ENCODE assay signal across 16 mouse cellular contexts in the genomic region with DNA sequence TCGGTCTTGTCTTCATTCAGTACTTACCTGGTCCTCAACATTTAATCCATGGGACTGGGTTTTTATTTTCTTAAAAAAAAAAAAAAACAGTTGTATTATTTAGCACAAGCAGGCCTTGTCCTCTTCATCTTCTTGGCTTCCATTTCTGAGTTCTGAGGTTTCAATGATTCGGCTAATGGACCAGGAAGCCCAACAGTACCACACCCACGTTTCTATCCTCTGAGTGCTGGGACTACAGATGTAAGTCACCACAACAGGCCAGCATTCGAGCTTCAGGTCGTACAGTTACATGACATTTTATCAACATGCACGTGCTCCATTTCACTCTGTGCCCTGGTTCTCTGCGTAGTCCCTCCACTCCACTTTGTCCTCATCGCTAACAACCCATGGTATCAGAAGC.
DNase-seq lines count a peak whose midpoint lies in the region; ATAC-seq and TF ChIP-seq lines count a peak whose summit lies in the region.
"Had no signal": no experiment of that assay in that cellular context is flagged by ENCODE, and none has a peak within 500 bp of the region (broad histone marks: within the 10 kb centered on the region; RNA-seq: fewer than 3 reads in every experiment).

No protein-coding gene starts in this region.

- H3K36me3 ChIP-seq in forebrain, embryonic 15.5 days: no peaks in the 10 kb centered on the region
- no peaks in the 10 kb centered on the region for H3K36me3 ChIP-seq in forebrain, postnatal 0 days (ENCODE audit: insufficient read depth)
- no peaks in the 10 kb centered on the region for H3K36me3 ChIP-seq in hindbrain, embryonic 14.5 days (replicated peaks; ENCODE audit: control insufficient read depth, insufficient read depth)
- H3K36me3 ChIP-seq in hindbrain, embryonic 16.5 days (ENCODE audit: control insufficient read depth, insufficient read depth, low read length): no peaks in the 10 kb centered on the region
- no peaks in the 10 kb centered on the region for H3K36me3 ChIP-seq in midbrain, embryonic 13.5 days
- no peaks in the 10 kb centered on the region for H3K36me3 ChIP-seq in midbrain, postnatal 0 days (ENCODE audit: insufficient read depth, low read length)
- H3K36me3 ChIP-seq in midbrain, embryonic 15.5 days (replicated peaks): no peaks in the 10 kb centered on the region
- H3K36me3 ChIP-seq: embryonic facial prominence, embryonic 12.5 days; G1E; heart, embryonic 10.5 days; heart, embryonic 15.5 days had no signal

- no peaks in the 10 kb centered on the region for H3K9me3 ChIP-seq in forebrain, embryonic 15.5 days
- no peaks in the 10 kb centered on the region for H3K9me3 ChIP-seq in forebrain, postnatal 0 days (ENCODE audit: low read length)
- no peaks in the 10 kb centered on the region for H3K9me3 ChIP-seq in hindbrain, embryonic 14.5 days (ENCODE audit: control insufficient read depth, low read length)
- no peaks in the 10 kb centered on the region for H3K9me3 ChIP-seq in hindbrain, embryonic 16.5 days (ENCODE audit: control insufficient read depth, low read length)
- no peaks in the 10 kb centered on the region for H3K9me3 ChIP-seq in midbrain, embryonic 13.5 days
- no peaks in the 10 kb centered on the region for H3K9me3 ChIP-seq in midbrain, postnatal 0 days (ENCODE audit: low read length)
- no peaks in the 10 kb centered on the region for H3K9me3 ChIP-seq in midbrain, embryonic 15.5 days
- H3K9me3 ChIP-seq: embryonic facial prominence, embryonic 12.5 days; heart, embryonic 10.5 days; heart, embryonic 15.5 days had no signal

- no peak for TF ChIP-seq CTCF in forebrain, postnatal 0 days (IDR thresholded peaks at IDR 0.05; ENCODE audit: low read depth)
- TF ChIP-seq CTCF in midbrain, postnatal 0 days (IDR thresholded peaks at IDR 0.05): no peak

- H3K9ac ChIP-seq in forebrain, embryonic 15.5 days (replicated peaks): no peak overlapping the region
- H3K9ac ChIP-seq in forebrain, postnatal 0 days: no peak overlapping the region
- H3K9ac ChIP-seq in hindbrain, embryonic 14.5 days: no peak overlapping the region
- H3K9ac ChIP-seq in hindbrain, embryonic 16.5 days (ENCODE audit: low read depth, low read length): no peak overlapping the region
- no peak overlapping the region for H3K9ac ChIP-seq in midbrain, embryonic 13.5 days (replicated peaks)
- no peak overlapping the region for H3K9ac ChIP-seq in midbrain, postnatal 0 days (replicated peaks; ENCODE audit: low read length, poor library complexity, severe bottlenecking)
- H3K9ac ChIP-seq in midbrain, embryonic 15.5 days: no peak overlapping the region
- H3K9ac ChIP-seq: embryonic facial prominence, embryonic 12.5 days; heart, embryonic 15.5 days had no signal

- no peak overlapping the region for H3K4me3 ChIP-seq in forebrain, embryonic 15.5 days
- H3K4me3 ChIP-seq in forebrain, postnatal 0 days (ENCODE audit: low read depth, low read length): no peak overlapping the region
- H3K4me3 ChIP-seq in hindbrain, embryonic 14.5 days (replicated peaks; ENCODE audit: low read length): no peak overlapping the region
- no peak overlapping the region for H3K4me3 ChIP-seq in hindbrain, embryonic 16.5 days (ENCODE audit: low read length)
- H3K4me3 ChIP-seq in midbrain, embryonic 13.5 days (replicated peaks): no peak overlapping the region
- no peak overlapping the region for H3K4me3 ChIP-seq in midbrain, postnatal 0 days (ENCODE audit: low read depth, low read length)
- H3K4me3 ChIP-seq in midbrain, embryonic 15.5 days: no peak overlapping the region
- H3K4me3 ChIP-seq: embryonic facial prominence, embryonic 12.5 days; heart, embryonic 10.5 days; heart, embryonic 15.5 days had no signal

- DNase-seq in forebrain, postnatal 0 days: no peak
- DNase-seq in hindbrain, embryonic 14.5 days (ENCODE audit: low spot score): no peak
- DNase-seq in midbrain, postnatal 0 days (ENCODE audit: low spot score): no peak
- no peak for DNase-seq in yolk sac, embryonic 10.5 days (ENCODE audit: low spot score)
- DNase-seq: adrenal gland, adult 8-10 months; adrenal gland, postnatal 36 days; gastrocnemius, postnatal 36 days had no signal

- no peak for ATAC-seq in forebrain, embryonic 15.5 days (replicated peaks)
- ATAC-seq in forebrain, postnatal 0 days: no peak
- no peak for ATAC-seq in hindbrain, embryonic 14.5 days (ENCODE audit: low FRiP score)
- ATAC-seq in hindbrain, embryonic 16.5 days: no peak
- no peak for ATAC-seq in midbrain, embryonic 13.5 days
- ATAC-seq in midbrain, postnatal 0 days (ENCODE audit: low FRiP score): no peak
- ATAC-seq in midbrain, embryonic 15.5 days (replicated peaks): no peak
- ATAC-seq: intestine, embryonic 16.5 days had no signal

- peak overlapping the region; percentile 78; the same call in 1 of the 2 replicates for H3K27ac ChIP-seq in forebrain, embryonic 15.5 days (replicated peaks)
- H3K27ac ChIP-seq in forebrain, postnatal 0 days (ENCODE audit: low read depth, low read length): no peak overlapping the region
- H3K27ac ChIP-seq in hindbrain, embryonic 14.5 days: peak overlapping the region; percentile 69
- no peak overlapping the region for H3K27ac ChIP-seq in hindbrain, embryonic 16.5 days (ENCODE audit: low read depth, low read length)
- H3K27ac ChIP-seq in midbrain, embryonic 13.5 days: peak overlapping the region; percentile 19; the same call in 1 of the 2 replicates
- no peak overlapping the region for H3K27ac ChIP-seq in midbrain, postnatal 0 days (ENCODE audit: low read depth, low read length)
- peak overlapping the region; percentile 48; the same call in 1 of the 2 replicates for H3K27ac ChIP-seq in midbrain, embryonic 15.5 days
- H3K27ac ChIP-seq: embryonic facial prominence, embryonic 12.5 days; heart, embryonic 10.5 days; heart, embryonic 15.5 days had no signal

- H3K27me3 ChIP-seq in forebrain, embryonic 15.5 days: no peaks in the 10 kb centered on the region
- no peaks in the 10 kb centered on the region for H3K27me3 ChIP-seq in forebrain, postnatal 0 days (ENCODE audit: insufficient read depth, low read length)
- no peaks in the 10 kb centered on the region for H3K27me3 ChIP-seq in hindbrain, embryonic 14.5 days (ENCODE audit: control insufficient read depth, insufficient read depth, low read length)
- H3K27me3 ChIP-seq in hindbrain, embryonic 16.5 days (replicated peaks; ENCODE audit: control insufficient read depth, insufficient read depth, low read length): no peaks in the 10 kb centered on the region
- H3K27me3 ChIP-seq in midbrain, embryonic 13.5 days: no peaks in the 10 kb centered on the region
- no peaks in the 10 kb centered on the region for H3K27me3 ChIP-seq in midbrain, postnatal 0 days (ENCODE audit: insufficient read depth, low read length)
- H3K27me3 ChIP-seq in midbrain, embryonic 15.5 days (replicated peaks): no peaks in the 10 kb centered on the region
- H3K27me3 ChIP-seq: embryonic facial prominence, embryonic 12.5 days; heart, embryonic 15.5 days had no signal

- H3K4me1 ChIP-seq in forebrain, embryonic 15.5 days: peaks cover 20% of the 10 kb centered on the region
- no peaks in the 10 kb centered on the region for H3K4me1 ChIP-seq in forebrain, postnatal 0 days (ENCODE audit: insufficient read depth)
- peaks cover 30% of the 10 kb centered on the region for H3K4me1 ChIP-seq in hindbrain, embryonic 14.5 days (replicated peaks; ENCODE audit: control insufficient read depth, insufficient read depth, low read length)
- H3K4me1 ChIP-seq in hindbrain, embryonic 16.5 days (ENCODE audit: control insufficient read depth, insufficient read depth, low read depth, low read length): peaks cover 7% of the 10 kb centered on the region
- H3K4me1 ChIP-seq in midbrain, embryonic 13.5 days (replicated peaks): peaks cover 39% of the 10 kb centered on the region
- no peaks in the 10 kb centered on the region for H3K4me1 ChIP-seq in midbrain, postnatal 0 days (ENCODE audit: insufficient read depth, low read length)
- peaks cover 21% of the 10 kb centered on the region for H3K4me1 ChIP-seq in midbrain, embryonic 15.5 days

- no peak overlapping the region for H3K4me2 ChIP-seq in forebrain, embryonic 15.5 days (replicated peaks)
- no peak overlapping the region for H3K4me2 ChIP-seq in forebrain, postnatal 0 days (ENCODE audit: low read depth)
- no peak overlapping the region for H3K4me2 ChIP-seq in hindbrain, embryonic 14.5 days (replicated peaks)
- H3K4me2 ChIP-seq in hindbrain, embryonic 16.5 days (ENCODE audit: low read length): no peak overlapping the region
- no peak overlapping the region for H3K4me2 ChIP-seq in midbrain, embryonic 13.5 days (replicated peaks)
- no peak overlapping the region for H3K4me2 ChIP-seq in midbrain, postnatal 0 days (ENCODE audit: low read depth, low read length, poor library complexity, severe bottlenecking)
- H3K4me2 ChIP-seq in midbrain, embryonic 15.5 days: no peak overlapping the region
- H3K4me2 ChIP-seq: embryonic facial prominence, embryonic 12.5 days; heart, embryonic 15.5 days had no signal

- 92% methylated on average over 8 of the region's 8 CpGs for WGBS in forebrain, embryonic 15.5 days
- 91% methylated on average over 8 of the region's 8 CpGs for WGBS in forebrain, postnatal 0 days
- WGBS in hindbrain, embryonic 14.5 days: 89% methylated on average over 8 of the region's 8 CpGs
- WGBS in hindbrain, embryonic 16.5 days: 90% methylated on average over 8 of the region's 8 CpGs
- WGBS in midbrain, embryonic 13.5 days: 88% methylated on average over 8 of the region's 8 CpGs
- WGBS in midbrain, postnatal 0 days: 89% methylated on average over 8 of the region's 8 CpGs
- WGBS in midbrain, embryonic 15.5 days: 81% methylated on average over 8 of the region's 8 CpGs

Comparison
In these comparisons a context has a peak if more than half of its experiments do, and no peak if none do; other contexts are left out.
1. H3K27ac ChIP-seq: peak in forebrain, embryonic 15.5 days (single experiment), hindbrain, embryonic 14.5 days (single experiment), midbrain, embryonic 13.5 days (single experiment) and midbrain, embryonic 15.5 days (single experiment); none in forebrain, postnatal 0 days (single experiment), hindbrain, embryonic 16.5 days (single experiment) and midbrain, postnatal 0 days (single experiment).